Mouse (Mus musculus) heart, postnatal 0 days (tissue): ENCODE measurements around the gene Olfr313. TPM values are rescaled to one million over a fixed set of nuclear protein-coding genes. Genes with fewer than 3 reads are reported as not detected.

Experiments used
- ATAC-seq: fragments of 200-750 bp; cut with Nextera tagmentation; 2 replicates; pipeline ENCODE4 v1.8.0; 2017; ENCODE audit warnings: low read depth, moderate number of reproducible peaks, moderate library complexity; ENCODE audit not compliant: insufficient read depth
- DNase-seq: peaks from one replicate; pipeline ENCODE4 v3.0.0-alpha.2; 2016; ENCODE audit warnings: low spot score
- H3K27ac ChIP-seq: fragments of 300-500 bp; sonication (generic); 2 replicates; pipeline ENCODE4 v1.5.1; 2014; ENCODE audit warnings: low read depth, mild to moderate bottlenecking
- H3K27me3 ChIP-seq: fragments of 300-500 bp; sonication (generic); 2 replicates; pipeline ENCODE4 v1.6.1; 2014; ENCODE audit warnings: low read length, mixed read lengths; ENCODE audit not compliant: control insufficient read depth, insufficient read depth
- H3K36me3 ChIP-seq: fragments of 300-500 bp; sonication (generic); replicated peaks from 2 replicates; pipeline ENCODE4 v1.6.1; 2014; ENCODE audit warnings: low read length, mixed read lengths; ENCODE audit not compliant: control insufficient read depth, insufficient read depth
- H3K4me1 ChIP-seq: fragments of 300-500 bp; sonication (generic); 2 replicates; pipeline ENCODE4 v1.6.1; 2014; ENCODE audit warnings: antibody characterized with exemption; ENCODE audit not compliant: control insufficient read depth, insufficient read depth
- H3K4me2 ChIP-seq: fragments of 300-500 bp; sonication (generic); 2 replicates; pipeline ENCODE4 v1.6.1; 2014; ENCODE audit warnings: low read depth, mild to moderate bottlenecking, low read length, moderate library complexity
- H3K4me3 ChIP-seq: fragments of 300-500 bp; sonication (generic); 2 replicates; pipeline ENCODE4 v1.5.1; 2014; ENCODE audit warnings: low read depth, low read length
- H3K9ac ChIP-seq: fragments of 300-500 bp; sonication (generic); replicated peaks from 2 replicates; pipeline ENCODE4 v1.6.1; 2014; ENCODE audit warnings: low read depth, low read length, mixed read lengths
- H3K9me3 ChIP-seq: fragments of 300-500 bp; sonication (generic); replicated peaks from 2 replicates; pipeline ENCODE4 v1.6.1; 2016; ENCODE audit warnings: low read length; ENCODE audit not compliant: control insufficient read depth
- CTCF ChIP-seq: IDR thresholded peaks from 2 replicates; pipeline ENCODE4 v1.5.1; 2016; ENCODE audit warnings: antibody characterized with exemption, control low read depth, low read depth
- EP300 ChIP-seq: IDR thresholded peaks from 2 replicates; pipeline ENCODE4 v1.6.1; 2016; ENCODE audit warnings: antibody characterized with exemption, low read depth
- WGBS: fragments of 180-500 bp; shearing (Covaris S2); extraction: QIAGEN DNeasy Blood & Tissue Kit; methylation state at CpG from one replicate; pipeline ENCODE4 v1.1.7; 2014; 5-methylcytosine and 5-hydroxymethylcytosine counted together
- polyA plus RNA-seq: library from polyadenylated mRNA; unstranded; fragments of >200 nt; fragmentation: Nextera tagmentation; extraction: Ambion mirVana; gene quantifications from 2 replicates; pipeline ENCODE4 v1.2.1, GENCODE M21; 2015
- total RNA-seq: library from RNA; depleted of rRNA; stranded (reverse); fragments of >200 nt; gene quantifications from 2 replicates; pipeline ENCODE4 v1.2.3, GENCODE M21; 2014; ENCODE audit warnings: low replicate concordance

The Olfr313 gene
- total and polyA plus RNA-seq, 2 experiments from 2014 or later: 0.04 TPM; not detected in 1

DNA sequence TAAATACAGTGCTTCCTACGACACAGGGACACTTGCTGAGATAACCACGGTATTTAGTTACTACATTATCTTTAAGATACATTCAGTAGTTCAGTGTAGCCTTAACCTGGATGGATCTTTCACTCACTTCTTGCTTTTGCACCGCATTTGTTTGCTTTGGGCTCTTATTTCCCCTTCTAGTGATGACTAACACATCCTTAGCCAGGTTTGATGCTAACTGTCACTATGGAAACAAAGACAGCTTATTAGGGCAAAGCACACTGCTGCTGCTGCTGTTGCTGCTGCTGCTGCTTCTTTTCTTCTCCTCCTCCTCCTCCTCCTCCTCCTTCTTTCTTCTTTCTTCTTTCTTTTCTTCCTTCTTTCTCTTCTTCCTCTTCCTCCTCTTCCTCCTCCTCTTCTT is 25.3 kb upstream of the Olfr313 start:
- Histone ChIP-seq H3K4me2 (no peak overlapping the region), H3K4me1 (no peaks in the 10 kb centered on the region; the same call in 1 of the 2 replicates), H3K4me3 (no peak overlapping the region), H3K27ac (no peak overlapping the region), H3K9ac (no peak overlapping the region), H3K9me3 (no peaks in the 10 kb centered on the region), H3K36me3 (no peaks in the 10 kb centered on the region), H3K27me3 (no peaks in the 10 kb centered on the region)
- no peak for ATAC-seq
- DNase-seq: no peak
- 17% methylated on average over 3 of the region's 3 CpGs for WGBS
- TF ChIP-seq EP300 (no peak), CTCF (no peak)

DNA sequence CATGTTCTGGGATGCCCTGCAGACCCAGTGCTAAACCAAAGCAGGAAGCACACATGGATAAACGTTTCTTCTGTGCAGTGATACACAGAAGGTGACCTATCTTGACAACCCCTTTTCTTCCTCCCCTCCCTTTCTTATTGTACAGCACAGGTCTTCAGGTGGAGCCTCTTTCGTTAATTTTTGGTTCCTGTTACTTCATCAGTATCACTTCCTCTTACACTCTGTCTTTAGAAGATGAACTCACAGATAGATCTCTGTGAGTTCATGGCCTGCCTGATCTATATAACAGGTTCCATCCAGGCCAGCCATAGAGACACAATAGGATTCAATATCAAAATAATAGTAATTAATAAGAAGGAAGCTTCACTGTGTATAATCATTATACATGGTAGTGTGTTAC is 24.7 kb upstream of the Olfr313 start:
- no peak overlapping the region for H3K4me3 ChIP-seq
- H3K4me2 ChIP-seq: no peak overlapping the region
- H3K36me3 ChIP-seq: no peaks in the 10 kb centered on the region
- WGBS: 38% methylated on average over 2 of the region's 2 CpGs
- no peaks in the 10 kb centered on the region for H3K4me1 ChIP-seq
- ATAC-seq (no peak), DNase-seq (no peak)
- TF ChIP-seq EP300 (no peak), CTCF (no peak)
- no peak overlapping the region for H3K9ac ChIP-seq
- no peaks in the 10 kb centered on the region for H3K27me3 ChIP-seq
- no peaks in the 10 kb centered on the region for H3K9me3 ChIP-seq
- no peak overlapping the region for H3K27ac ChIP-seq

GRCm38 (mm10) chr11:58790646-58791045 is 24.2 kb upstream of the Olfr313 start:
- no peak for DNase-seq
- no peak for ATAC-seq
- Histone ChIP-seq H3K27ac (no peak overlapping the region), H3K9ac (no peak overlapping the region), H3K9me3 (no peaks in the 10 kb centered on the region), H3K36me3 (no peaks in the 10 kb centered on the region), H3K4me3 (no peak overlapping the region), H3K27me3 (no peaks in the 10 kb centered on the region), H3K4me2 (no peak overlapping the region), H3K4me1 (no peaks in the 10 kb centered on the region)
- WGBS: 54% methylated on average over 6 of the region's 6 CpGs
- TF ChIP-seq CTCF: no peak
- TF ChIP-seq EP300: no peak

- no peak for DNase-seq
- no peak overlapping the region for H3K4me2 ChIP-seq
- WGBS: 80% methylated on average over 2 of the region's 2 CpGs
These were observed 18.9 kb upstream of the Olfr313 start for GRCm38 (mm10) chr11:58795856-58796255.

GRCm38 (mm10) chr11:58796850-58797249 is 17.9 kb upstream of the Olfr313 start:
- H3K4me3 ChIP-seq: no peak overlapping the region
- H3K27ac ChIP-seq: no peak overlapping the region
- WGBS: 65% methylated on average over 7 of the region's 7 CpGs
- no peaks in the 10 kb centered on the region for H3K9me3 ChIP-seq
- no peaks in the 10 kb centered on the region for H3K27me3 ChIP-seq
- no peak for TF ChIP-seq EP300
- no peak for TF ChIP-seq CTCF
- H3K36me3 ChIP-seq: no peaks in the 10 kb centered on the region
- ATAC-seq: no peak
- H3K4me1 ChIP-seq: no peaks in the 10 kb centered on the region
- no peak for DNase-seq
- H3K9ac ChIP-seq: no peak overlapping the region
- no peak overlapping the region for H3K4me2 ChIP-seq

More at GRCm38 (mm10) chr11:58795856-58796255, 18.9 kb upstream of the Olfr313 start:
- TF ChIP-seq CTCF: no peak
- no peak for TF ChIP-seq EP300
- no peaks in the 10 kb centered on the region for H3K36me3 ChIP-seq
- no peak overlapping the region for H3K27ac ChIP-seq
- no peaks in the 10 kb centered on the region for H3K9me3 ChIP-seq
- no peaks in the 10 kb centered on the region for H3K4me1 ChIP-seq
- no peaks in the 10 kb centered on the region for H3K27me3 ChIP-seq
- ATAC-seq: no peak
- no peak overlapping the region for H3K4me3 ChIP-seq
- H3K9ac ChIP-seq: no peak overlapping the region

- no peak for DNase-seq
- no peaks in the 10 kb centered on the region for H3K4me1 ChIP-seq
- H3K36me3 ChIP-seq: no peaks in the 10 kb centered on the region
- H3K9ac ChIP-seq: no peak overlapping the region
- no peak for ATAC-seq
- no peak for TF ChIP-seq CTCF
- TF ChIP-seq EP300: no peak
- H3K4me2 ChIP-seq: no peak overlapping the region
- no peak overlapping the region for H3K27ac ChIP-seq
- H3K4me3 ChIP-seq: no peak overlapping the region
- 69% methylated on average over 5 of the region's 5 CpGs for WGBS
- no peaks in the 10 kb centered on the region for H3K27me3 ChIP-seq
- no peaks in the 10 kb centered on the region for H3K9me3 ChIP-seq
These were observed 15.1 kb upstream of the Olfr313 start for GRCm38 (mm10) chr11:58799747-58800146.
